Mouse (Mus musculus) forebrain, postnatal 0 days (tissue): ENCODE data around the gene Drc3. TPM values are rescaled to one million over a fixed set of nuclear protein-coding genes. Genes with fewer than 3 reads are reported as not detected.

Experiments used
- ATAC-seq: fragments of 200-750 bp; cut with Nextera tagmentation; 2 replicates; pipeline ENCODE4 v1.8.0; 2017; ENCODE audit warnings: mild to moderate bottlenecking, moderate library complexity
- DNase-seq: peaks from one replicate; pipeline ENCODE4 v3.0.0-alpha.2; 2015
- H3K27ac ChIP-seq: fragments of 300-500 bp; sonication (generic); 2 replicates; pipeline ENCODE4 v1.5.1; 2014; ENCODE audit warnings: low read depth, mild to moderate bottlenecking, antibody characterized with exemption, low read length, moderate library complexity, mixed read lengths
- H3K27me3 ChIP-seq: fragments of 300-500 bp; sonication (generic); 2 replicates; pipeline ENCODE4 v1.6.1; 2014; ENCODE audit warnings: mild to moderate bottlenecking, low read length, mixed read lengths; ENCODE audit not compliant: insufficient read depth
- H3K36me3 ChIP-seq: fragments of 300-500 bp; sonication (generic); 2 replicates; pipeline ENCODE4 v1.6.1; 2014; ENCODE audit warnings: mild to moderate bottlenecking, moderate library complexity; ENCODE audit not compliant: insufficient read depth
- H3K4me1 ChIP-seq: fragments of 300-500 bp; sonication (generic); 2 replicates; pipeline ENCODE4 v1.6.1; 2014; ENCODE audit warnings: antibody characterized with exemption; ENCODE audit not compliant: insufficient read depth
- H3K4me2 ChIP-seq: fragments of 300-500 bp; sonication (generic); 2 replicates; pipeline ENCODE4 v1.6.1; 2014; ENCODE audit warnings: low read depth, mild to moderate bottlenecking, moderate library complexity
- H3K4me3 ChIP-seq: fragments of 300-500 bp; sonication (generic); 2 replicates; pipeline ENCODE4 v1.5.1; 2014; ENCODE audit warnings: low read depth, low read length, mixed read lengths
- H3K9ac ChIP-seq: fragments of 300-500 bp; sonication (generic); 2 replicates; pipeline ENCODE4 v1.6.1; 2014; ENCODE audit warnings: mild to moderate bottlenecking
- H3K9me3 ChIP-seq: fragments of 300-500 bp; sonication (generic); 2 replicates; pipeline ENCODE4 v1.6.1; 2016; ENCODE audit warnings: low read length
- CTCF ChIP-seq: sonication (generic); IDR thresholded peaks from 2 replicates; pipeline ENCODE4 v1.5.1; 2016; ENCODE audit warnings: antibody characterized with exemption, control low read depth, low read depth
- WGBS: fragments of 180-500 bp; shearing (Covaris S2); extraction: QIAGEN DNeasy Blood & Tissue Kit; methylation state at CpG from one replicate; pipeline ENCODE4 v1.1.7; 2014; 5-methylcytosine and 5-hydroxymethylcytosine counted together
- polyA plus RNA-seq: library from polyadenylated mRNA; unstranded; fragments of >200 nt; fragmentation: Nextera tagmentation; extraction: Ambion mirVana; gene quantifications from 2 replicates; pipeline ENCODE4 v1.2.1, GENCODE M21; 2015
- total RNA-seq: library from RNA; depleted of rRNA; stranded (reverse); fragments of >200 nt; gene quantifications from 2 replicates; pipeline ENCODE4 v1.2.3, GENCODE M21; 2014

Drc3 gene
- total and polyA plus RNA-seq, 2 experiments from 2014 or later = 10.0 to 15.5 TPM

- no peaks in the 10 kb centered on the region for H3K36me3 ChIP-seq
- ATAC-seq (peak; percentile 92), DNase-seq (peak; percentile 76)
- WGBS = 2% methylated on average over 16 of the region's 16 CpGs
- peak overlapping the region; percentile 80 for H3K27ac ChIP-seq
- no peaks in the 10 kb centered on the region for H3K27me3 ChIP-seq
- H3K4me2 ChIP-seq = peak overlapping the region; percentile 34
- H3K9me3 ChIP-seq = no peaks in the 10 kb centered on the region
- peak overlapping the region; percentile 31; the same call in 1 of the 2 replicates for H3K9ac ChIP-seq
- H3K4me3 ChIP-seq = 0 out of 2 replicates have a peak overlapping the region, but pooled peaks have one; percentile 13
- peaks cover 17% of the 10 kb centered on the region; the same call in 1 of the 2 replicates for H3K4me1 ChIP-seq
- TF ChIP-seq CTCF = no peak
Measured at GRCm38 (mm10) chr11:60384762-60385421, 31.8 kb downstream of the Drc3 start.

- Histone ChIP-seq H3K9me3 (no peaks in the 10 kb centered on the region), H3K4me2 (no peak overlapping the region), H3K27me3 (no peaks in the 10 kb centered on the region), H3K27ac (no peak overlapping the region), H3K4me3 (no peak overlapping the region), H3K4me1 (peaks cover 17% of the 10 kb centered on the region; the same call in 1 of the 2 replicates), H3K9ac (no peak overlapping the region), H3K36me3 (no peaks in the 10 kb centered on the region)
- 79% methylated on average over 5 of the region's 5 CpGs for WGBS
- DNase-seq = no peak
- TF ChIP-seq CTCF = no peak
- ATAC-seq = no peak
Measured at GRCm38 (mm10) chr11:60385946-60386345, 32.8 kb downstream of the Drc3 start.

- no peaks in the 10 kb centered on the region for H3K36me3 ChIP-seq
- no peak overlapping the region for H3K4me3 ChIP-seq
- H3K4me1 ChIP-seq = peaks cover 17% of the 10 kb centered on the region; the same call in 1 of the 2 replicates
- H3K27ac ChIP-seq = no peak overlapping the region
- H3K9ac ChIP-seq = no peak overlapping the region
- H3K27me3 ChIP-seq = no peaks in the 10 kb centered on the region
- H3K9me3 ChIP-seq = no peaks in the 10 kb centered on the region
- WGBS = 91% methylated on average over 2 of the region's 2 CpGs
- no peak for DNase-seq
- no peak for ATAC-seq
- no peak overlapping the region for H3K4me2 ChIP-seq
- TF ChIP-seq CTCF = no peak
Measured at GRCm38 (mm10) chr11:60387944-60388343, 34.8 kb downstream of the Drc3 start.

GRCm38 (mm10) chr11:60391346-60391745, 38.2 kb downstream of the Drc3 start:
- Histone ChIP-seq H3K9me3 (no peaks in the 10 kb centered on the region), H3K36me3 (no peaks in the 10 kb centered on the region), H3K27ac (no peak overlapping the region), H3K4me3 (no peak overlapping the region), H3K4me1 (no peaks in the 10 kb centered on the region), H3K27me3 (no peaks in the 10 kb centered on the region), H3K4me2 (no peak overlapping the region), H3K9ac (no peak overlapping the region)
- no peak for TF ChIP-seq CTCF
- WGBS = 90% methylated on average over 6 of the region's 6 CpGs
- no peak for ATAC-seq
- no peak for DNase-seq

GRCm38 (mm10) chr11:60396546-60396945, 43.4 kb downstream of the Drc3 start:
- peak; percentile 51; the same call in 1 of the 2 replicates for ATAC-seq
- H3K27me3 ChIP-seq = no peaks in the 10 kb centered on the region
- no peaks in the 10 kb centered on the region for H3K4me1 ChIP-seq
- H3K9me3 ChIP-seq = no peaks in the 10 kb centered on the region
- no peak for TF ChIP-seq CTCF
- H3K4me3 ChIP-seq = no peak overlapping the region
- DNase-seq = peak; percentile 43
- no peak overlapping the region for H3K4me2 ChIP-seq
- H3K36me3 ChIP-seq = peaks cover 11% of the 10 kb centered on the region; the same call in 1 of the 2 replicates
- no peak overlapping the region for H3K9ac ChIP-seq
- 43% methylated on average over 6 of the region's 6 CpGs for WGBS
- H3K27ac ChIP-seq = no peak overlapping the region

- Histone ChIP-seq H3K4me1 (no peaks in the 10 kb centered on the region), H3K27ac (no peak overlapping the region), H3K9me3 (no peaks in the 10 kb centered on the region), H3K4me2 (no peak overlapping the region), H3K4me3 (no peak overlapping the region), H3K27me3 (no peaks in the 10 kb centered on the region), H3K36me3 (peaks cover 17% of the 10 kb centered on the region), H3K9ac (no peak overlapping the region)
- WGBS = 74% methylated on average over 2 of the region's 2 CpGs
- DNase-seq = no peak
- TF ChIP-seq CTCF = no peak
- ATAC-seq = no peak
Measured at GRCm38 (mm10) chr11:60397172-60397571, 44.0 kb downstream of the Drc3 start.

- ATAC-seq (no peak), DNase-seq (no peak)
- TF ChIP-seq CTCF = no peak
- H3K4me1 ChIP-seq = no peaks in the 10 kb centered on the region
- H3K4me3 ChIP-seq = no peak overlapping the region
- no peak overlapping the region for H3K4me2 ChIP-seq
- H3K36me3 ChIP-seq = peaks cover 68% of the 10 kb centered on the region
- H3K27ac ChIP-seq = no peak overlapping the region
- WGBS = 97% methylated on average over 1 of the region's 1 CpGs
- H3K9me3 ChIP-seq = no peaks in the 10 kb centered on the region
- no peak overlapping the region for H3K9ac ChIP-seq
- H3K27me3 ChIP-seq = no peaks in the 10 kb centered on the region
Measured at GRCm38 (mm10) chr11:60406606-60407005, 53.5 kb downstream of the Drc3 start.
